Mouse (Mus musculus) embryo, embryonic 10 days (tissue): ENCODE results near the gene Fam84b.

ENCODE experiments used
- DNase-seq: peaks from one replicate; pipeline ENCODE4 v3.0.0-alpha.2; 2015; ENCODE audit warnings: low spot score

Gene Fam84b

DNA sequence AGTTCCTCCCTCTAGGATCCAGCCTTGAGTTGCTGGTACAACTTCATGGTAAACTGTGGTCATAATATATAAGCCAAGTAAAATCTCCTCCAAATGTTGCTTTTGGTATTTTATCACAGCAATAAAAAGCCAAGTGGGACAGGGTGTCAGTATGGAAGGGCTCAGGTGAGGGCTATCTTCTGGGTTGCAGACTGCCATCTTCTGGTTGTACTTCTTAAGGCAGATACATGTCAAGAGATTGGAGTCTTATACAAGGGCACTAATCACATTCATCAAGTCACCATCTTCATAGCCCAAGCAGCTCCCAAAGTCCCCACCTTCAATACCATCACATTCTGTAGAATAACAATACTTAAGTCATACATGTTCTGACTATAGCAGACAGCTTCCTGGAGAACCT lies 21.0 kb downstream of the Fam84b start:
- no peak for DNase-seq

DNA sequence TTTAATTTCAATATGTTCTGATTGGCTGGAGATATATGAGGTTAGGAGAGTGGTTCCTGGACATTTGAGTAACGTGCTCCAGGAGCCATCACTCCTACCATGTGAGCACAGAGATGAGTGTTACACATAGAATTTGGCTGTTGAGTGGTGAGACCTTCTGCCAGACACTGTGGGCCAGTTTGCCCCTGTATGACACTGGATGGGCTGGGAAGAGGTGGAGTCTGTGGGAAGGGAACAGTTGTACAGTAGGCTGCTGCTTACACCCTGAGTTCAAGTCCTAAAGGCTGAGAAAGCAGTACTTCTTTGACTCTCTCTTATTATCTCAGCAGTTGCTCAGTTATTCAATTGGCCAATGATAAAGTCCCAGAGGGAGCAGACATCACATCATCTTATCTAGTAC lies 27.4 kb downstream of the Fam84b start:
- no peak for DNase-seq

DNA sequence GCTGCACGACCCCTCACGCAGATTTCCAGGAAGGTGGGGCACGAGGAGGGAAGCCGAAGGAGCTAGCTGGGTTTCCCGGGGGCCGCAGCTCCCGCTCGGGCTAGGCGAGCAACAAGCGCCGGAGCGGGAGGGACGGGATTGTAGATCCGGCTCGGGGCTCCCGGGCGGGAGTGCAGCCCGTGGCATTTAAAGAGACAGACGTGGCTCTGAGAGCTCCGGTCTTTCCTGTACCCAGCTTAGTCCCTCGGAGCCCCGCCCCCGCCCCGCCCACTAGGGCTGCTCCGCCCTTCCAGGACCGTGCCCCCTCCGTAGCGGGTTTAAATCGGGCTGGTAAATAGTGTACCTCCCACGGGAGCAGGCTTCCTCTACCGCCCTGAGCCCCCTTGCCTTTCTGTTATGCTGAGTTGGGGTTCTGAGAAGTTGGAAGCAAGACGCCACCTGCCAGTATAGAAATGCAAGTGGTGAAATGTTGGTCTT lies 28.8 kb downstream of the Fam84b start:
- peak; percentile 89 for DNase-seq

DNA sequence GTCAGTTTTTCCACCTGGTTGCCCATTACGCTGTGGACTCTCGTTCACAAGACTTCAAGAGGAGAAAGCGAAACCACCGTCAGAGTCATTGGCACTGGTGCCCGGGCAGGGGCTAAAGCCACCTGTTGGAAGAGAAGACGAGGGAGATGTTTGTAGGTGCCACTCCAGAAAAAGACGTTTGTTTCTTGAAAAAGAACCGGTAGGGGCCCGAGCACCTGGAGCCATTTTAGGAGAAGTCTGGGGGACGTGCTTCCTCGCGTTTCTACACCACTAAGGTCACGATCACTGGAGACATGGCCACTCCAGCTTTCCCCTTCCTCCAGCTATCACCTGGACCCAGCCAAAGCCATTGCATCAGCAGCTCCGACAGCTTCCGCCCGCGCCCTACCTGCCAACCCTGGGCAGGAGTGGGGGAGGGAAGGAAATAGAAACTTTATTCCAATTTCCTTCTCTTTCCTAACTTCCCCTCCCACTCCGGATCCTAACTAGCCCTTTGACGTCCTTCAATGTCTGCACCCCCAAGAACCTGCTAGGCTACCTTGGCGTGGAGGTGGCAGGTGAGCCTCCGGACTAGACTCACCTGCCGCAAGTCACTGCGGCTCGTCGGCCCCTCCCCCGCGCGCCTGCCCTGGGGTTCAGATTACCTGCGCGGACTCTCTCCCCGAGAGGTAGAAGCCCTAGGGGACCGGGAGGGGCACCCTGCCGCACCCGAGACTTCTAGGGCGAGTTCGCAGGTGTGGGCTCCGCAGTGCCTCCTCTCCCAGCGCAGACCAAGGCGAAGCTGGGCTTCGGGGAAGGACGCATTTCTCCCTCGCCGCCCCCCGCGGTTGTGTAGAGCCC lies 29.5 kb downstream of the Fam84b start:
- DNase-seq = peak; percentile 38

DNA sequence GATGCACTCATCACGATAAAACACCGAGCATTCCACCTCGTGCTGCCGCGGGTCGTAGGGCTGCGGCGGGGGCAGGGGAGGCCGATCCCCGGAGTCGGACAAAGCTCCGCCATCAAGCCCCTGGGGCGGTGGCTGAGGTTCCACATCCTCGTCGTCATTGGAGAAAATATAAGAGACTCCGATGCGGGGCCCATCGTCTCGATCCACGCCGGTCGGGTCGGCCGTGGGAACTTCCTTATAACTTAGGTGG lies 30.0 kb downstream of the Fam84b start:
- DNase-seq = no peak

DNA sequence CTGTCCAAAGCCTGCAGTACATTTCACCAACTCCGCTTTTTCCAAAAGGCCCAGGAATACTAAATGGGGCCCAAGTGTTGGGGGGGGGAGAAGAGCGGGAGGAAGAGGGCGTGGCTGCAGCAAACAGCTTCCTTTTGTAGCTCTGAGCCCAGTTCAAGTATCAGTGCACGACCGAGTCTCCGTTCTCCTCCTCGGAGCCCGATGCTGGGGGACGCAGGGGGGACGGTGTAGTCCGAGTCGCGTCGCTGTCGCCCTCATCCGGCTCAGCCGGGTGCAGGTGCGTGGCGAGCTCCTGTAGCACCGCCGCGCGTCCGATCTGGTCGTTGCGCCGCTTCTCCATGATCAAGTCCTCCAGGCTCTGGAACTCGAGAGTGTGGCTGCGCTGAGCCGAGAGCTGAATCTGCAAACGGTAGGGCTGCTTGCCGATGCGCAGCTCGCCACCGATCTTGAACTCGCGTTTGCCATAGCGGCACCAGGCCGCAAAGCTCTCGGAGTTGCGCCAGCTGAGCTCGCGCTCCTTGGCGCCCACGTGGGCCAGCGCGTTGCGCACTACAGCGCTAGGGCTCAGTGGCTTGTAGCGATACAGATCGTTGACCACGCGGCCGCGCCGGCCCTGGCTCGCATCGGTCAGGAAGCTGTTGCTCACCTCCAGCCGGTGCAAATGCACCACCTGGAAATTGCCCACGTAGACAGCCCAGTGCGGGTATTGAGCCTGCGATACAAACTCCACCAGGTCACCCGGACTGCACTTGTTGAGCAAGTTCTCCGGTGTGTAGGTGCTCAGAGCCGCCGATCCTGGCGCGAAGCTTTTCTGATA lies 30.6 kb downstream of the Fam84b start:
- peak; percentile 85 for DNase-seq

DNA sequence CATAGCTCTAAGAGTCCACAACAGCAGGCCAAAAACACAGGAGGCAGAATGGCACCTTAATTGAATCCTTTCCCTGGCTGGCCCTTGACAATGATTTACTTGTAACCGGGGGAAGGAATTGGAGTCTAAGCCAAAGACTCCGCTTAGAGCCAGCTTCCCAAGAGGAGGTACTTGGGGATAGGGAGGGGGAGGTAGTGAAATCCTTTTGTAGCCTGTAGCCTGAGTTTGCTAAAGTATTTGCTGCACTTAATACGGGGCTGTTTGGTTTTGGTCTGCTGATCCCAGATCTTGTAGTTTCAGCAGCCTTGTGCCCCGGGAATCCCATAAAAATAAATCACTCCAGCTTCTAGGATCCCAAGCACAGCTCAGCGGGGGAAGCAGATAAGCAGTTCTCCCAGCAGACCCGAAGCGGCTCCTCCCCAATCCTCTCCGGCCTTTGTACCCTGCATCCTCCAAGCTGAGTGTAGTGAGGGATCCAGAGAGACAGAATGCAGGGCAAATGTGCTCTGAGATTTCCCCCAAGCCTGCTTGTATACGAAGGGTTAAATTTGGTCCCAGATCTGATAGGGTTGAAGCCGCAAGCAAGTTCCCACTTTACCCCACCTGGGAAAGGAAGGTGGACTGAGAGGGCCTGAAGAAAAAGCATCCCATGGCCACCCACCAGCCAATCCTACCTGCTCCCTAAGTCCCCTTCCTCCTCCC lies 31.3 kb downstream of the Fam84b start:
- DNase-seq = peak; percentile 61

DNA sequence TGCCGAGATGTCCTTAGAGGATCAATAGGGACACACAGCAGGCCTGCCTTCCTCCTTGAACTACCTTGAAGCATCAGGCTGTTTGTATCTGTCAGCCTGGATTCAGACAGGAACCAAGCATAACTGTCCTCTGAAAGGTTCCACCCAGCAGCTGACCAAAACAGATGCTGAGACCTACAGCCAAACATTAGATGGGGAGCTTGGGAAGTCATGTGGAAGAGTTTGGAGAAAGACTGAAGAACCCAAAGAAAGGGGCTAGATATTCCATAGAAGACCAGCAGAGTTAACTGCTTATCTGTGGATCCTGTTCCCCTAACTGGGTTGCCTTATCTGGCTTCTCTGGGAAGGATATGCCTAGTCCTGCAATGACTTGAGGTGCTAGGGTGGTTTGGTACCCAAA lies 35.1 kb downstream of the Fam84b start:
- no peak for DNase-seq

DNA sequence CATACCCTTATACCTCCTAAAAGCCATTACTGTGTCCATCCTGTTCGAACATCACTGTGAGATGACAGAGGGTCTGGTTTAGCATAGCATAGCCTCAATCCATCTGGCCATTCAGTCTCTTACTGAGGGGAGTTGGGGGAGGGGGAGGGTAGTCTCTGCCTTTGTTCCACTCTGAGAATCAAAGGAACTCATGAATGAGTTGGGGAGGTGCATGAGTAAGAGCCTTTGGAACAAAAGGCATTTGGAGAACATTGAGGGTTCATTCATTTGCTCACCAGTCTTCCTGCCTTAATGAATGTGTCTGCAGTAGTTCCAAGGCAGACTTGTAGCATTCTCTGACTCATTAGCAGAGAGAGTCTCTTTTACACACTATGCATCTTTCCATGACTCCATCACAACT lies 37.1 kb downstream of the Fam84b start:
- DNase-seq = peak; percentile 17

DNA sequence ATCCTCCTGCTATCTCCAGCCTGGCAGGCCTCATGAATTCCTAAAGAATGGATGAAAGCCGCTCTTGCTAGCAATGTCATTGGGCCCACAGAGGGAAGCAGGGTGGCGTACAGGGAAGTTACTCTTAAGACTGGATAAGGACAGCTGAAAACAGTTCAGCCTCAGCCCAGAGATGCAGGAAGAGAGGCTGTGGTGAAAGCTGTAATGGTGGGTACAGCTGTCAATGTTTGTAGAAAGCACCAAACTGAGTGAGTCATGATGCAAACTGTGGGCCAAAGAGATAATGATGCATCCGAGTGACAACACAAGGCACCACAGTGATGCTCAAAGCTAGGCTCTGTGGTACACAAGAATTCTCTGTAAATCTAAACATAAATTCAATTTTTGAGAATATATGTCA lies 39.0 kb downstream of the Fam84b start:
- no peak for DNase-seq

DNA sequence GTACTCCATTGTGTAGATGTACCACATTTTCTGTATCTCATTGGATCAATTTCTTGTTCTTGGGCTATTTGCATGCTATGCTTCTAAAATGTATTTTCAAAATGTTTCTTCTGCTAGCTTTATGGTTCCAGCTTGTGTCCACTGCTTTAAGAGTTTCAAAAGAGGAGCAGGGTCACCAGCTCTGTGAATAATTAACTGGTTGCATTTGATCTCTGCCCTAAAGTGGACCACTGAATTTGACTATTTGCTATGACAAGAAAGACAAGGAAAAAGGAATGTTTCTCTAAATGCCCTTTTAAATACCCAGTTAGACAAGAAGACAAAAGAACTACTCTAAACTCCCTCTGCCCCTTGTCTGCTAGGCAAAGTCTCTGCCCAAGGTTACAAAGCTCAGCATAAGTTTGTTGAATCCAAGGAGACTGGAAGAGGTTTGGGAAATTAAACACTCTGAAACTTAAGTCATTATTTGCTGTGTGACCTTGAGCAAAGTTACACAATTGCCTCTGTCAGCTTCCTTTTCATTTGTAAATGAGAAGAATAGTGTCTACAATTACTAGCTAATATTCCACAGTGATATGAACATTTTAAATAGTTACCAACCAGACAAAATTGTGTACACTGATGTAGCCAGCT lies 60.4 kb downstream of the Fam84b start:
- no peak for DNase-seq

DNA sequence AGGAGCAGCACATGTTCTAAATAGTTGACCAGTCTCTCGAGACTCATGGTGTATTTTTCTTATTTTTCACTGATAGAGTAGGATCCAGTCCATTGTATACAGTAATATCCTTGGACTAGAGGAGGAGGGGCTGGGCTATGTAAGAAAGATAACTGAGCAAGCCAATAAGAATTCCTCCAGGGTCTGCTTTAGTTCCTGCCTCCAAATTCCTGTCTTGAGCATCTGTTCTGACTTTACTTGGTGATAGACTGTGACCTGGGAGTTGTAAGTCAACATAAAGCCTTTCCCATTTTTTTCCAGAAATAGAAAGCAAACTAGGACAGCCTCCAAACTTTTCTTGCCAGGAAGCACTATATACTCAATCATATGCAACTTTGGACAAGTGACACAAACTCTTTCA lies 64.5 kb downstream of the Fam84b start:
- DNase-seq = no peak

DNA sequence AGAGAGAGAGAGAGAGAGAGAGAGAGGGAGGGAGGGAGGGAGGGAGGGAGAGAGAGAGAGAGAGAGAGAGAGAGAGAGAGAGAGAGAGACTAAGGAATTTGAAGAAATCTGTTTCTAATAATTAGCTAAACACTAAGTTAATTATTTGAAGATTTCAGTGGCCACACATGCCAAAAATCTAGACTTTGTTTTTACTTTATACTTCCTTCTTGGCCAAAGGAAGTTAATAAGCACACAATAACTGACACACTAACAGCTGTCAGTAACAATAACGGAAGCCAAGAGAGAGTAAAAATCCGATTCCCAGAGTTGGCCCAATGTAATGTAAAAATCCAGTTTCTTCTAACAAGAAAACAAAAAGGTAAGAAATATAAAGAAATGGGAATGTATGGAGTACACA lies 69.8 kb downstream of the Fam84b start:
- DNase-seq = no peak

DNA sequence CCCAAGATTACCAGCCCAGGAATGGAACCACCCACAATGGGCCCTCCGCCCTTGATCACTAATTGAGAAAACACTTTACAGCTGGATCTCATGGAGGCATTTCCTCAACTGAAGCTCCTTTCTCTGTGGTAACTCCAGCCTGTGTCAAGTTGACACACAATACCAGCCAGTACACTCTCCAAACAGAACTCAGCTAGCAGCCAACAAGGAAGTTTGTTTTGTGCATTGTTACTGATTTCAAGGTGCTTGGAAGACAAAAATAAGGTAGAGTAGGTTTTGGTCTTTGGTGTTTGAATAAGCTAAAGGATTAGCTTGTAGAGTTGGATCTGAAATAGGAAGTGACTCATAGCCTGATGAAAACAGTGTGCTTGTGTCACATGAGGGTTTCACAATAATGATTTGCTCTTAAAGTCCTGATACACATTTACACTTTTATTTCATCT lies 74.0 kb downstream of the Fam84b start:
- no peak for DNase-seq

DNA sequence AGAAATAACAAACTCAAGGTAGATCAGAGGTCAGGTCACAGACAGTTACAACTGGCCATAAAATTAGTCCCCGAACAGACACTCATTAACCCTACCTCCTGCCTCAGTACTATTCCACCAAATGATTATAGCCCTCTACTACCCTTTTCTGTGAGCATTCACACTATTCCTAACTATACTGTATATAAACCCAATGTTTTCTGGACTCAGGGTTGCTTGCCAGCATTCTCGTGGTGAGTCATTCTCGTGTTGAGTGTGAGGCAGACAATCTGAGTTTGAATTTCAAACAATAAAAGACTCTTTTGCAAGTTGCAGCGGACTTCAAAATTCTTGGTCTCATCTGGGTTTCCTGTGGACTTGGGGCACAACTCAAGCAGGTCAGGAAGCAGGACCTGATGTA lies 74.5 kb downstream of the Fam84b start:
- no peak for DNase-seq
